Mouse (Mus musculus) stomach, embryonic 14.5 days (tissue): ENCODE data around the gene Lrrc75a. TPM values are rescaled to one million over a fixed set of nuclear protein-coding genes. Genes with fewer than 3 reads are reported as not detected.

Experiments
- ATAC-seq: fragments of 200-750 bp; cut with Nextera tagmentation; 2 replicates; pipeline ENCODE4 v1.8.0; 2017; ENCODE audit warnings: low read depth, moderate TSS enrichment; ENCODE audit not compliant: insufficient number of reproducible peaks, insufficient read depth, low FRiP score
- H3K27ac ChIP-seq: fragments of 300-500 bp; sonication (generic); 2 replicates; pipeline ENCODE4 v1.5.1; 2014; ENCODE audit warnings: mild to moderate bottlenecking, low read length, moderate library complexity, mixed read lengths
- H3K27me3 ChIP-seq: fragments of 300-500 bp; sonication (generic); 2 replicates; pipeline ENCODE4 v1.6.1; 2014; ENCODE audit warnings: low read length, control low read depth, mixed read lengths; ENCODE audit not compliant: control insufficient read depth, insufficient read depth
- H3K36me3 ChIP-seq: fragments of 300-500 bp; sonication (generic); 2 replicates; pipeline ENCODE4 v1.6.1; 2014; ENCODE audit warnings: mild to moderate bottlenecking, control low read depth, low read length, moderate library complexity, mixed read lengths; ENCODE audit not compliant: control insufficient read depth, insufficient read depth
- H3K4me1 ChIP-seq: fragments of 300-500 bp; sonication (generic); 2 replicates; pipeline ENCODE4 v1.6.1; 2014; ENCODE audit warnings: low read length, control low read depth, mixed read lengths; ENCODE audit not compliant: control insufficient read depth, insufficient read depth
- H3K4me2 ChIP-seq: fragments of 300-500 bp; sonication (generic); replicated peaks from 2 replicates; pipeline ENCODE4 v1.6.1; 2014; ENCODE audit warnings: low read depth, low read length, control low read depth
- H3K4me3 ChIP-seq: fragments of 300-500 bp; sonication (generic); 2 replicates; pipeline ENCODE4 v1.5.1; 2014; ENCODE audit warnings: low read depth, low read length, control low read depth
- H3K9ac ChIP-seq: fragments of 300-500 bp; sonication (generic); replicated peaks from 2 replicates; pipeline ENCODE4 v1.6.1; 2014; ENCODE audit warnings: low read depth, mild to moderate bottlenecking, control low read depth, low read length, moderate library complexity, mixed read lengths
- H3K9me3 ChIP-seq: fragments of 300-500 bp; sonication (generic); 2 replicates; pipeline ENCODE4 v1.6.1; 2016; ENCODE audit warnings: low read depth, low read length, control low read depth; ENCODE audit not compliant: control insufficient read depth
- WGBS: fragments of 180-500 bp; shearing (Covaris S2); extraction: QIAGEN DNeasy Blood & Tissue Kit; methylation state at CpG from one replicate; pipeline ENCODE4 v1.1.7; 2014; 5-methylcytosine and 5-hydroxymethylcytosine counted together
- polyA plus RNA-seq: library from polyadenylated mRNA; unstranded; fragments of >200 nt; fragmentation: Nextera tagmentation; extraction: Ambion mirVana; gene quantifications from 2 replicates; pipeline ENCODE4 v1.2.1, GENCODE M21; 2014

Lrrc75a gene
- polyA plus RNA-seq, 1 experiment from 2014 or later: 9.0 TPM

DNA sequence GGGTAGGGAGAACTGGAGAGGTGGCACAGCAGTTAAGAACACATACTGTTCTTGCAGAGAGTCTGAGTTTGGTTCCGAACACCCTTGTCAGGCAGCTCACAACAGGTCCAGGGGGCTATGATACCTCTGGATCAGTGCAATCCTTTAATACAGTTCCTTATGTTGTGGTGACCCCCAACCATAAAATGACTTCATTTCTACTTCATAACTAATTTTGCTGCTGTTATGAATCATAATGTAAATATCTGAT is 40.4 kb downstream of the Lrrc75a start:
- Histone ChIP-seq H3K4me3 (no peak overlapping the region), H3K9ac (no peak overlapping the region), H3K4me1 (peaks cover 14% of the 10 kb centered on the region), H3K27ac (no peak overlapping the region), H3K27me3 (no peaks in the 10 kb centered on the region), H3K36me3 (peaks cover 49% of the 10 kb centered on the region), H3K9me3 (no peaks in the 10 kb centered on the region), H3K4me2 (no peak overlapping the region)
- ATAC-seq: no peak
- 100% methylated on average over 1 of the region's 1 CpGs for WGBS

DNA sequence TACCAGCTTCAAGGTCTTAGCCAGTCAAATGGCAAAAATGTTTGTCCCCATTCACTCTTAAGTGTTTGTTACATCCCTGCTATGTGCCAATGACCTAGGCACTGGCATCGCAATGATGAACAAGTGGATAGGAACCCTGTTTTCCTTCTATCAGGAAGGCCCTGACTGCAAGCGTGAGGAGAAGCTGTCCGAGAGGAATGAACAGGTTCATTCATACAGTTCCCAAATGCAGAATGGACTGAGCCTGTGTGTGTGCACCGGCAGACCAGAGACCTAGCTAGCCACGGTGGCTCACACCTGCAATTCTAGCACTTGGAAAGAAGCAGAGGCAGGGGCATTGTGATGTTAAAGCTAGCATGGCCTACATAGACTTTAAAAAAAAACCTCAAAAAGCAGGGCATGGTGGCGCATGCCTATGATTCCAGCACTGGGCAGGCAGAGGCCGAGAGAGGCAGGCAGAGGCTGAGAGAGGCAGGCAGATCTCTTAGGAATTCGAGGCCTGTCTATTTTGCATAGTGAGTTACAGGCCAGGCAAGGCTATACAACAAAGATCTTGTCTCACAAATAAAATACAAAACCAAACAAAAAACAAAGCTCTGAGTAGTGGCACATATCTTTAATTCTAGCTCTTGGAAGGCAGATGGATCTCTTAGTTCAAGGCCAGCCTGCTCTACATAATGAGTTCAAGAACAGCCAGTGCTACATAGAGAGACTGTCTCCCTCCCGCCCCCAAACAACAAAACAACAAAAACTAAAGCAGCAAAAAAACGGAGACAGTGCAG is 41.0 kb downstream of the Lrrc75a start:
- 67% methylated on average over 10 of the region's 10 CpGs for WGBS
- H3K27ac ChIP-seq: no peak overlapping the region

DNA sequence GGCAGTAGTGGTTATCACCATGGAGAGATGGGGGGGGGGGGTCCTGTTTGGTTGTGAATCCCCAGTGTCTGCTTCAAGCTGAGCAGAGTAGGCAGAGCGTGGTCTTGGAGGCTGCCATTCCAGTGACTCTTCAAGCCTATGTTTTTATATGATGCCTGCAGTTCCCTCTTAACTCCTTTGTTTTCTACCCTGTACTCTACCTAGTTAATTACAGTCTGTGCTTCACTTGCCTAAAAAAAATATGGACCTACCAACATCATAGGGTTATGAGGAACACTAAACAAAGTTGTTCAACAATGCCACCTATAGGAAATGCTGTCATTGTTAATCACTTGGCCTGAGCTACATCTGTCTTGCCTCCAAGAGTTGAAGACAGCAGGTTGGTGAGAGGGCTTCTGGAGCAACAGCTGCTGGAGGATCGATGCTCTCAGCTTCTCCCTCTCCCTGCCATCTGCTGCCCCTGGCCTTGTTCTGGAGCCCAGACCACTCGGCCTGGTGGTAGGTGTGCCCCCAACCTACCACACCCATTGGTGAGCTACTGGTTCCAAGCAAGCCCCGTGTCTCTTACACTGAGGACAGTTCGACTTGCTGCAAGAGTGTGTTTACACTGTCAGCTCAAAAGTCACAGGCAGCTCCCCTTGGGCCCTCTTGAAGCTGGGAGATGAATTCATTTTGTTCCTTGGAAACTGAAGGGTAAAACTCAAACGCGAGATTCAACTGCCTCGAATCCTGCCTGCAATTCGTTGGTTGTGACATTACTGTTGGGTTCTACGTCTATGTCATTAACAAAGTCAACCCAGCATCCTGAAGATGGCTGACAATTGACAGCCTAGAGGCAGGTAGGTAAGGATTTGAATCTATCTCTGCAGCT is 41.8 kb downstream of the Lrrc75a start:
- Histone ChIP-seq H3K9ac (no peak overlapping the region), H3K4me3 (no peak overlapping the region)
- WGBS: 48% methylated on average over 10 of the region's 10 CpGs

More for the DNA sequence above, 41.0 kb downstream of the Lrrc75a start:
- no peaks in the 10 kb centered on the region for H3K27me3 ChIP-seq
- ATAC-seq: no peak
- no peak overlapping the region for H3K9ac ChIP-seq
- peaks cover 49% of the 10 kb centered on the region for H3K36me3 ChIP-seq
- H3K9me3 ChIP-seq: no peaks in the 10 kb centered on the region
- no peak overlapping the region for H3K4me2 ChIP-seq
- H3K4me1 ChIP-seq: peaks cover 14% of the 10 kb centered on the region
- no peak overlapping the region for H3K4me3 ChIP-seq

GRCm38 (mm10) chr11:62605619-62606298 is 42.6 kb downstream of the Lrrc75a start:
- Histone ChIP-seq H3K27ac (0 out of 2 replicates have a peak overlapping the region, but pooled peaks have one; percentile 12), H3K9me3 (no peaks in the 10 kb centered on the region), H3K27me3 (no peaks in the 10 kb centered on the region), H3K4me3 (peak overlapping the region; percentile 84; the same call in 1 of the 2 replicates), H3K36me3 (peaks cover 49% of the 10 kb centered on the region), H3K4me2 (peak overlapping the region; percentile 74; the same call in 1 of the 2 replicates), H3K4me1 (peaks cover 17% of the 10 kb centered on the region), H3K9ac (peak overlapping the region; percentile 22; the same call in 1 of the 2 replicates)
- ATAC-seq: no peak
- WGBS: 38% methylated on average over 10 of the region's 10 CpGs

More for the DNA sequence above, 41.8 kb downstream of the Lrrc75a start:
- Histone ChIP-seq H3K27me3 (no peaks in the 10 kb centered on the region), H3K9me3 (no peaks in the 10 kb centered on the region), H3K4me2 (no peak overlapping the region), H3K27ac (peak overlapping the region; percentile 39; the same call in 1 of the 2 replicates), H3K4me1 (peaks cover 17% of the 10 kb centered on the region), H3K36me3 (peaks cover 49% of the 10 kb centered on the region)
- ATAC-seq: no peak

GRCm38 (mm10) chr11:62604886-62605618 is 43.3 kb downstream of the Lrrc75a start:
- H3K9ac ChIP-seq: peak overlapping the region; percentile 22; the same call in 1 of the 2 replicates
- H3K4me2 ChIP-seq: peak overlapping the region; percentile 74
- peak overlapping the region; percentile 84 for H3K4me3 ChIP-seq
- peaks cover 17% of the 10 kb centered on the region for H3K4me1 ChIP-seq
- H3K36me3 ChIP-seq: peaks cover 46% of the 10 kb centered on the region
- no peaks in the 10 kb centered on the region for H3K27me3 ChIP-seq
- no peaks in the 10 kb centered on the region for H3K9me3 ChIP-seq
- H3K27ac ChIP-seq: peak overlapping the region; percentile 36; the same call in 1 of the 2 replicates
- WGBS: 15% methylated on average over 3 of the region's 3 CpGs
- no peak for ATAC-seq

- Histone ChIP-seq H3K4me2 (peak overlapping the region; percentile 74), H3K36me3 (peaks cover 43% of the 10 kb centered on the region), H3K4me3 (peak overlapping the region; percentile 84), H3K27ac (peak overlapping the region; percentile 92; the same call in 1 of the 2 replicates), H3K9ac (peak overlapping the region; percentile 93), H3K27me3 (no peaks in the 10 kb centered on the region), H3K9me3 (no peaks in the 10 kb centered on the region), H3K4me1 (peaks cover 17% of the 10 kb centered on the region)
- WGBS: 11% methylated on average over 5 of the region's 5 CpGs
- ATAC-seq: no peak
Measured at GRCm38 (mm10) chr11:62604123-62604706, 44.1 kb downstream of the Lrrc75a start.

DNA sequence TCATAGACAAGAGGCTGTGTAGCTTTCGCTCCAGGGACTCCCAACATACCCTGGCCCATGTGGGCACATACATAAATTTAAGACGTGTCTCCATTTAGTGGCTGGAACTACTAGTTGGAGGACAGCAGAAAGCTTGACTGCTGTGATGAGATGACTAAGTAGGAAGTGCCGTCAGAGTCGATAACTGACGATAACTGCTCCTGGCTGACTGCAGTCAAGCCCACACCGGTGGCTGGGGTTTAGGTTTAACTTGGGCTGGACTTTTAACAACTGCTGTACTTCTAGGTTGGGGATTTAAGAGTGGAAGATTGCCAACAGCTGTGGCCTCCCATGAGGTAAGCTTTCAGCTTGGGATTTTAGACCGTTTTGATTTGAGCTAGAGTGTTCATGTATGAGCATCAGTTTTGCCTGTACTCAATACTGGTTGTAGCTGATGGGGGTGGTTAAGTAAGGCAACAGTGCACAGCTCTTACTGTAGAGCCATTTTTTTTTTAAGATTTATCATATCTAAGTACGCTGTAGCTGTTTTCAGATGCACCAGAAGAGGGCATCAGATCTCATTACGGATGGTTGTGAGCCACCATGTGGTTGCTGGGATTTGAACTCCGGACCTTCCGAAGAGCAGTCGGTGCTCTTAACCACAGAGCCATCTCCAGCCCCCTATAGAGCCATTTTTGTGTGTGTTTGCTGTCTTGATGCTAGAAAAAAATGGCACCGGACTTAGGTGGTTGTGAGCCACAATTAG is 44.8 kb downstream of the Lrrc75a start:
- peak overlapping the region; percentile 93 for H3K9ac ChIP-seq
- H3K27ac ChIP-seq: peak overlapping the region; percentile 92
- H3K36me3 ChIP-seq: peaks cover 37% of the 10 kb centered on the region
- no peaks in the 10 kb centered on the region for H3K27me3 ChIP-seq
- H3K4me1 ChIP-seq: peaks cover 17% of the 10 kb centered on the region
- 2% methylated on average over 13 of the region's 13 CpGs for WGBS
- peak overlapping the region; percentile 74 for H3K4me2 ChIP-seq
- ATAC-seq: 0 out of 2 replicates have a peak, but pooled peaks have one; percentile 3
- H3K4me3 ChIP-seq: peak overlapping the region; percentile 84
- H3K9me3 ChIP-seq: no peaks in the 10 kb centered on the region
